Mouse (Mus musculus): ENCODE results near the gene Olfr474.
"Not testable (repeated sequence)": the region's sequence is repeated elsewhere in the genome, so short reads cannot be mapped to it uniquely, and the experiment has no call there.

Olfr474 gene

DNA sequence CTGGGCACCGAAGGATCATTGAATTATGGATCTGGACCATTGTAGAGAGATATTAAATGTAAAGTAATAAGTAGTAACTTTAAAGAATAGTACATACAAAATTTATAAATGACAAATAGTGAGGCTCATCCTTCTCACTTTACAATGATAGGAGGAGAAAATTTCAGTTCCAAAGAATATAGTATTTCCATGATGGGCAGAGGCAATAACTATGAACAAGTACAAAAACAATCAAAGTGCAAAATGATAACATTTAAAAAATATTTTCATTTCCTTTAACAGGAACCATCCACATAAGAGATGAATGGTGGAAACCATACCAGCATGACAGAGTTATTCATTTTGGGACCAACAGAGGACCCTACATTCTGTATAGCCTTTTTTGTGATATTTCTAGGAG, at the start of gene Olfr474:
Gene Olfr474, plus strand, starts transcription at position 301 of the 400 bp plus-strand sequence.
- DNase-seq (ENCODE audit: low read depth, low spot score), result no peak

DNA sequence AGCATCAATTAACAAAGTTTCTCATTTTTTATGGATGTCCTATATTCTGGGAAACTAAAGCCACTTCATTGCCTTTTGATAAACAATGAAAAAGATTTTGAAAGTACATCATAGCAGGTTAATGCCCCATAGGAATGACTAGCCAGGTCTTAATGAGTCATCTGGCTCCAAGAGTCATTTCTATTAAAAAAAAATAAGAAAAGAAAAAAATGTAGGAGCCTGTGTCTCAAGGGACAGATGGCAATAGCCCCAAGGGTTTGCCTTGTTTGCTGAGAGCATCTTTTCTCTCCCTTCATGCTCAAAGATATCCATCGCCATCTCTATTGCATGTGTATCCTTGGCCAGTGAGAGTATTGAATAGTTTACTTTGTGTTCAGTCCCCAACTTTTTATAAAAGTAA, 24.3 kb upstream of the Olfr474 start, which contains the start of gene Olfr473:
Gene Olfr473, plus strand, starts transcription at position 301 of the 400 bp plus-strand sequence.
- no peak for DNase-seq (ENCODE audit: low read depth, low spot score)

DNA sequence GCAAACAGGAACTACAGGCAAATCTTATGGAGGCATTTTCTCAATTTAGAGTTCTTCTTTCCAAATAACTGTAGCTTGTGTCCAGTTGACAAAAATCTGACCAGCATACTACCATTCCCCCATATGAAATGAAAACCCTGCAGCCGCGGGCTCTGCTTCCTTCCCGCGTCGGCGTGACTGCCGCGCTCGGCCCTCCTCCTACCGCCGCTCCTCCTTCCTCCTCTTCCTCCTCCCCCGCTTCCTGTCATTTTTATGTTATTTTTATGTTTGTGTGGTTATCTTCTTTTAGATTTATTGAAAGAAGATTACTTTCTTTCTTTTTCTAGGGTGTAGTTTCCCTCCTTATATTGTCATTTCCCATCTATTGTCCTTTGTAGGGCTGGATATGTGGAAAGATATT, 1.9 kb upstream of the Olfr474 start:
- DNase-seq (ENCODE audit: low read depth, low spot score), result not testable (repeated sequence)

DNA sequence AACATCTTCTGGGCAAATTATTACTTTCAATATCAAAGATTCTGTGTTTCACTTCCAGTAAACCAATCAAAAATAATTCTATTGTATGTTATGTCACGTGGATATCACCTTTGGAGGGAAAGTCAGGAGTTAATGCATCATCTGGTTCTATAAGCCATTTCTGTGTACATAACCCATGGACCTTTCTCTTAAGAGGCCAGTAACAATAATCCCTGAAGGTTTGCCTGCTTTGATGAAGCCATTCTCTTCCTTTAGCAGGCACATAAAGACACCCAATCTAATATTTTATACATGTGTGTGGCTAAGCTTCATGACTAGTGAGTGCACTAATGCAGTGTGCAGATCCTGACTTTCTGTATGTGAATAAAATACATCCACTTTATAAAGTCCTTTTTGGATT, 10.1 kb downstream of the Olfr474 start, which contains the start of gene Olfr476:
Gene Olfr476, plus strand, starts transcription at position 301 of the 400 bp plus-strand sequence.
- no peak for DNase-seq (ENCODE audit: low read depth, low spot score)

DNA sequence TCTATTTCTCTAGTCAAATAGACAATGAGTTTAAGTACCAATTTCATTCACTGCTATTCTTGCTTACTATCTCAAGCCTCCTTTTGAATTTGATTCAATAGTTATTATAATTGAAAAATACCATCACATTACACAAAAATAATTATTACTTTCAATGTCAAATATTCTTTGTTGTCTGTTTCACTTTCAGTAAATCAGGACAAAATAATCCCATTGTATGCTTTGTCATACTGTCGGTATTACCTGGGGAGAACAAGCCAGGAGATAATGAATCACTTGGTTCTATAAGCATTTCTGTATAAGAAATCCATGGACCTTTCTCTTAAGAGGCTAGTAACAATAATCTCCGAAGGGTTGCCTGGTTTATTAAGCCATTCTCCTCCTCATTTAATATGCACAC, 31.9 kb downstream of the Olfr474 start, which contains the start of gene Olfr477:
Gene Olfr477, plus strand, starts transcription at position 301 of the 400 bp plus-strand sequence.
- no peak for DNase-seq (ENCODE audit: low read depth, low spot score)
